17 mouse cellular contexts compared by ENCODE assay signal in the genomic region with DNA sequence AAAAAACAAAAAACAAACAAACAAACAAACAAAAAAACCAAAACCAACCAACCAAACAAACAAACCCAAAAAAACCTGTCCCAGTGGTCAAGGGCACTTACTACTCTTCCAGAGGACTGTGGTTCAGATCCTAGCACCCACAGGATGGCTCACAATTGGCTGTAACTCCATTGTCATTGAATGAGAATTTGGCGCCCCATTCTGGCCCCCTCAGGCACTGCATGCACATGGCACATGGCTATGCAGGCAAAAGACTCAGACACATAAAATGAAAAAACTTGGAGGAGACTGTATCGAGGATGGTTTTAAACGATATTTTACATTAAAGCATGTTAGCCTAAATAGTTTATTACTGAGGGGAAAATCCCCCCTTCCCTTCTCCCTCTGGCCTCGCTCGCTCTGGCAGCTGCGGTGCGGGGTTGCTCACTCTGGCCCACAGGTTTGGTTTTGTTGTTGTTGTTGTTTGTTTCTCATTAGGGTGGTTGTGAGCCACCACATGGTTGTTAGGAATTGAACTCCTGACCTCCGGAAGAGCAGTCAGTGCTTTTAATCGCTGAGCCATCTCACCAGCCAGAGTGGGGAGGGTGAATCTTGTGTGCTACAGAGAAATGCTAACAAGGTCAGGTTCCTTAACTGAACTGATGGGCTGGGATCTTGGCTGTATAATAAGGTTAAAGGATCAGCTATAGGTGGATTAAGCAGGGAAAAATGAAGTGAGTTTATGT. TPM values are rescaled to one million over a fixed set of nuclear protein-coding genes. Genes with fewer than 3 reads are reported as not detected.
DNase-seq lines count a peak whose midpoint lies in the region; ATAC-seq and TF ChIP-seq lines count a peak whose summit lies in the region.
"Had no signal": no experiment of that assay in that cellular context is flagged by ENCODE, and none has a peak within 500 bp of the region (broad histone marks: within the 10 kb centered on the region; RNA-seq: fewer than 3 reads in every experiment).

No protein-coding gene starts in this region.

- TF ChIP-seq EP300 in heart, adult 2 months (IDR thresholded peaks at IDR 0.05; ENCODE audit: insufficient read depth, low read depth, low read length) = no peak

- peak; percentile 30; the same call in 1 of the 2 replicates for TF ChIP-seq CTCF in heart, adult 2 months (IDR thresholded peaks at IDR 0.05)
- TF ChIP-seq CTCF in lung, embryonic 14.5 days (IDR thresholded peaks at IDR 0.05; ENCODE audit: low read depth) = peak; percentile 33; the same call in 1 of the 2 replicates

- WGBS in heart, adult 2 months = 89% methylated on average over 9 of the region's 9 CpGs
- WGBS in heart, embryonic 10.5 days = 89% methylated on average over 9 of the region's 9 CpGs
- 81% methylated on average over 9 of the region's 9 CpGs for WGBS in lung, embryonic 14.5 days

- H3K4me1 ChIP-seq in heart, adult 2 months (ENCODE audit: control insufficient read depth, insufficient read depth, low read length) = no peaks in the 10 kb centered on the region
- H3K4me1 ChIP-seq in heart, embryonic 10.5 days = peaks cover 13% of the 10 kb centered on the region
- no peaks in the 10 kb centered on the region for H3K4me1 ChIP-seq in lung, embryonic 14.5 days (ENCODE audit: insufficient read depth)
- H3K4me1 ChIP-seq in ES-E14 (ENCODE audit: control insufficient read depth in 2 of 2, insufficient read depth in 2 of 2, low read length in 2 of 2, poor library complexity in 1 of 2) = peaks cover 9 to 28% of the 10 kb centered on the region in 2 experiments

- H3K9me3 ChIP-seq in heart, embryonic 10.5 days = no peaks in the 10 kb centered on the region
- no peaks in the 10 kb centered on the region for H3K9me3 ChIP-seq in lung, embryonic 14.5 days (ENCODE audit: low read depth, low read length)
- H3K9me3 ChIP-seq in ES-E14 (ENCODE audit: control insufficient read depth, insufficient read depth, low read depth, low read length) = no peaks in the 10 kb centered on the region
- H3K9me3 ChIP-seq: embryonic facial prominence, embryonic 10.5 days; heart, embryonic 15.5 days; limb, embryonic 12.5 days; midbrain, embryonic 12.5 days; stomach, embryonic 15.5 days had no signal

- H3K36me3 ChIP-seq in heart, adult 2 months (ENCODE audit: control insufficient read depth, insufficient read depth, low read length) = peaks cover 1% of the 10 kb centered on the region; the same call in 1 of the 2 replicates
- H3K36me3 ChIP-seq in heart, embryonic 10.5 days = no peaks in the 10 kb centered on the region
- no peaks in the 10 kb centered on the region for H3K36me3 ChIP-seq in lung, embryonic 14.5 days (ENCODE audit: insufficient read depth)
- H3K36me3 ChIP-seq in ES-E14 (ENCODE audit: control insufficient read depth, insufficient read depth, low read length, poor library complexity, severe bottlenecking) = no peaks in the 10 kb centered on the region
- H3K36me3 ChIP-seq: embryonic facial prominence, embryonic 10.5 days; heart, embryonic 15.5 days; limb, embryonic 12.5 days; midbrain, embryonic 12.5 days; stomach, embryonic 15.5 days had no signal

- H3K4me3 ChIP-seq in heart, adult 2 months = no peak overlapping the region
- H3K4me3 ChIP-seq in heart, embryonic 10.5 days = no peak overlapping the region
- no peak overlapping the region for H3K4me3 ChIP-seq in lung, embryonic 14.5 days (ENCODE audit: low read depth, low read length)
- no peak overlapping the region for H3K4me3 ChIP-seq in ES-E14 (ENCODE audit: insufficient read depth in 1 of 2, low read depth in 1 of 2, low read length in 2 of 2, poor library complexity in 1 of 2, severe bottlenecking in 1 of 2)
- H3K4me3 ChIP-seq: embryonic facial prominence, embryonic 10.5 days; heart, embryonic 15.5 days; limb, embryonic 12.5 days; midbrain, embryonic 12.5 days; stomach, embryonic 15.5 days had no signal

- H3K4me2 ChIP-seq in lung, embryonic 14.5 days = no peak overlapping the region
- H3K4me2 ChIP-seq: heart, embryonic 15.5 days; hindbrain, embryonic 14.5 days; limb, embryonic 12.5 days; midbrain, embryonic 12.5 days; stomach, embryonic 15.5 days had no signal

- no peaks in the 10 kb centered on the region for H3K79me2 ChIP-seq in heart, adult 2 months (replicated peaks; ENCODE audit: control insufficient read depth, insufficient read depth, low read length)

- intact Hi-C loops in heart, adult 2 months (cut with DNase I) = no loop called here

- in situ Hi-C loops in ES-E14 (cut with MboI; ENCODE audit: low sequenced_read_pairs in 2 of 2, unreplicated experiment in 2 of 2) = loop anchor here (25.0 kb wide), 1 partner anchor 89 kb away; the partner anchor contains the start of genes Mdm4 (in 2 of the 2) and Pik3c2b (in 2 of the 2)

- no peak for ATAC-seq in lung, embryonic 14.5 days (ENCODE audit: insufficient read depth)
- ATAC-seq in megakaryocyte-erythroid progenitor cell, adult 5-6 weeks (replicated peaks; ENCODE audit: low FRiP score, low TSS enrichment, poor library complexity, severe bottlenecking) = peak; percentile 58

- TF ChIP-seq POLR2A in heart, adult 2 months (IDR thresholded peaks at IDR 0.05; ENCODE audit: insufficient read depth, low read depth, low read length) = no peak

- no peaks in the 10 kb centered on the region for H3K27me3 ChIP-seq in heart, adult 2 months (ENCODE audit: control insufficient read depth, insufficient read depth, low read length)
- no peaks in the 10 kb centered on the region for H3K27me3 ChIP-seq in heart, embryonic 10.5 days (ENCODE audit: insufficient read depth, poor library complexity, severe bottlenecking)
- H3K27me3 ChIP-seq in lung, embryonic 14.5 days (ENCODE audit: insufficient read depth, low read length) = no peaks in the 10 kb centered on the region
- H3K27me3 ChIP-seq: heart, embryonic 15.5 days; limb, embryonic 12.5 days; midbrain, embryonic 12.5 days; stomach, embryonic 15.5 days had no signal

- no peak overlapping the region for H3K27ac ChIP-seq in heart, adult 2 months
- H3K27ac ChIP-seq in heart, embryonic 10.5 days = no peak overlapping the region
- H3K27ac ChIP-seq in lung, embryonic 14.5 days (ENCODE audit: low read depth) = no peak overlapping the region
- H3K27ac ChIP-seq in ES-E14 (ENCODE audit: insufficient read depth, low read depth, low read length, poor library complexity, severe bottlenecking) = peak overlapping the region; percentile 74; the same call in 1 of the 2 replicates
- H3K27ac ChIP-seq: embryonic facial prominence, embryonic 10.5 days; heart, embryonic 15.5 days; hindbrain, embryonic 14.5 days; limb, embryonic 12.5 days; midbrain, embryonic 12.5 days; stomach, embryonic 15.5 days had no signal

- H3K9ac ChIP-seq in heart, adult 2 months (ENCODE audit: low read depth, low read length) = no peak overlapping the region
- H3K9ac ChIP-seq in lung, embryonic 14.5 days = no peak overlapping the region
- H3K9ac ChIP-seq in ES-E14 (ENCODE audit: insufficient read depth, low read depth, low read length, poor library complexity, severe bottlenecking) = peak overlapping the region; percentile 1; the same call in 1 of the 2 replicates
- H3K9ac ChIP-seq: heart, embryonic 15.5 days; hindbrain, embryonic 14.5 days; limb, embryonic 12.5 days; midbrain, embryonic 12.5 days; stomach, embryonic 15.5 days had no signal

- DNase-seq in heart, adult 2 months = no peak
- no peak for DNase-seq in heart, embryonic 10.5 days (ENCODE audit: low spot score)
- no peak for DNase-seq in lung, embryonic 14.5 days
- DNase-seq in lung, postnatal 36 days = no peak
- DNase-seq in ES-E14 (ENCODE audit: low read depth, low spot score) = peak; percentile 53
- no peak for DNase-seq in thymus, adult 18-20 months
- DNase-seq in heart, adult 8-10 months (ENCODE audit: low spot score) = no peak
- DNase-seq: adrenal gland, adult 8-10 months; kidney, postnatal 10 days; thymus, postnatal 25 days had no signal

TF ChIP-seq in ES-E14, 5 proteins besides CTCF, POLR2A, EP300 and RAD21:
- no peak for TF ChIP-seq MAFK (IDR thresholded peaks at IDR 0.05; ENCODE audit: insufficient read depth, low read depth, low read length)
- no peak for TF ChIP-seq HCFC1 (IDR thresholded peaks at IDR 0.05; ENCODE audit: borderline replicate concordance, insufficient read depth, low read length)
- TF ChIP-seq CHD2 (IDR thresholded peaks at IDR 0.05; ENCODE audit: low read depth, low read length) = no peak
- TF ChIP-seq ZNF384 (IDR thresholded peaks at IDR 0.05; ENCODE audit: low read depth, low read length) = no peak
TF ChIP-seq in ES-E14: peak in this region for 0.

RNA-seq across cellular contexts. Expression of gene Ppp1r15b, which starts 5.1 kb away (rescaled TPM):
- 10 to 100 TPM; 21.5 to 22.8 TPM for total RNA-seq in heart, adult 2 months (2021)
- 8.6 and 12.8 TPM in 2 replicates for polyA plus RNA-seq in heart, adult 2 months (2012; rRNA removed)
- polyA plus RNA-seq in heart, embryonic 10.5 days (2016; fragmentation: Nextera tagmentation; extraction: Ambion mirVana) = 44.9 and 46.1 TPM in 2 replicates
- 51.4 and 54.3 TPM in 2 replicates for polyA plus RNA-seq in lung, embryonic 14.5 days (2014; fragmentation: Nextera tagmentation; extraction: Ambion mirVana)
- 97.0 and 121 TPM in 2 replicates for total RNA-seq in ES-E14 (2012; rRNA removed)
- 73.9 and 82.5 TPM in 2 replicates for total RNA-seq in megakaryocyte-erythroid progenitor cell, adult 5-6 weeks (2014; fragmentation: Nextera tagmentation)
- 116 TPM in 2 replicates for total RNA-seq in megakaryocyte-erythroid progenitor cell, adult 5-6 weeks (2017)
- total RNA-seq in heart, adult 8-10 months (2022) = 10 to 100 TPM; 20.8 to 24.3 (median 21.7) TPM

RNA-seq across cellular contexts. Expression of gene Plekha6, which starts 38.2 kb away (rescaled TPM):
- total RNA-seq in heart, adult 2 months (2021) = 10 to 100 TPM; 51.0 to 67.5 TPM
- 55.2 and 81.4 TPM in 2 replicates for polyA plus RNA-seq in heart, adult 2 months (2012; rRNA removed)
- polyA plus RNA-seq in heart, embryonic 10.5 days (2016; fragmentation: Nextera tagmentation; extraction: Ambion mirVana) = 13.5 and 14.2 TPM in 2 replicates
- 6.7 and 10.2 TPM in 2 replicates for polyA plus RNA-seq in lung, embryonic 14.5 days (2014; fragmentation: Nextera tagmentation; extraction: Ambion mirVana)
- total RNA-seq in ES-E14 (2012; rRNA removed) = 3.5 and 5.3 TPM in 2 replicates
- total RNA-seq in megakaryocyte-erythroid progenitor cell, adult 5-6 weeks (2014; fragmentation: Nextera tagmentation) = 15.7 and 18.6 TPM in 2 replicates
- 2.2 and 3.8 TPM in 2 replicates for total RNA-seq in megakaryocyte-erythroid progenitor cell, adult 5-6 weeks (2017)
- total RNA-seq in heart, adult 8-10 months (2022) = 10 to 100 TPM; 55.8 to 74.3 (median 66.5) TPM
